Comparison of ENCODE assay signal across 36 mouse cellular contexts in the genomic region with DNA sequence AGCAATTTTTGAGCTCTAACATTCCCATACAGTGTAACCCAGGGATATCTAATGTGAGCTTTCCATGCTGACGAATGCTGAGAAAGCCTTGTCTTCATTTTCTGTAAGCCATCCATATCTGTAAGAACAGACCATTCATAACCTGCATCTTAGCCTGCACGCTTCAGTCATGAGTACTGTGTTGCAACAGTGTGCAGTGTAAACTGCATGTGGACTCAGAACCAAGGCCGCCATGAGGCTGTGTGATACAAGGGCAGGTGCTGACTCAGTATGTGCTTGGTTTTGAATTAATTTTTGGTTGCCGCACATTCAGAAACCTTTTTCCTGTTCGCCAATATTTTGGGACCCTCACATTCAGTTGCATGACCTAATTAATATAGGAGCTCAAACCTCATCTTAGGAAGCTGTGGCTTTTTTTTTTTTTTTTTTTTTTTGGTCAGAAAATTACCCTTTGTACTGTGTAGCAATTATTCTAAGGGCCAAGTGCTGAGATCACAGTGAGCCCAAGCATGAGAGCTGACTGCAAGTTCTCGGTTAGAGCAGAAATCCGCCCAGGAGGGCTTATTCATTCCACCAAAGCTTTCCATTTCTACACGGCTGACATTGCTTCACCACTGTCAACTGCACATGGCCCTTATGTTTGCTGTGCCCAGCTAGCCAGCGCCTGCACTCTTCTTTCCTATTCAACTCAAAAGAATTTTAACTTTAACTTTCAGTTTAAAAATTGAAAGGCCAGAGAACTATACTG. TPM values are rescaled to one million over a fixed set of nuclear protein-coding genes. Genes with fewer than 3 reads are reported as not detected.
A peak's percentile ranks its signal among the peaks of the same experiment; 100 is the strongest.
DNase-seq lines count a peak whose midpoint lies in the region; ATAC-seq and TF ChIP-seq lines count a peak whose summit lies in the region.
"Had no signal": no experiment of that assay in that cellular context is flagged by ENCODE, and none has a peak within 500 bp of the region (broad histone marks: within the 10 kb centered on the region; RNA-seq: fewer than 3 reads in every experiment).

No protein-coding gene starts in this region.

- H3K9ac ChIP-seq in liver, adult 2 months (ENCODE audit: low read depth, low read length) = no peak overlapping the region
- no peak overlapping the region for H3K9ac ChIP-seq in liver, embryonic 12.5 days
- H3K9ac ChIP-seq in intestine, postnatal 0 days (ENCODE audit: low read depth, low read length) = no peak overlapping the region
- H3K9ac ChIP-seq in midbrain, embryonic 11.5 days (ENCODE audit: low read length) = no peak overlapping the region
- H3K9ac ChIP-seq: hindbrain, embryonic 15.5 days; lung, embryonic 14.5 days; midbrain, embryonic 15.5 days; neural tube, embryonic 15.5 days had no signal

- no peaks in the 10 kb centered on the region for H3K9me3 ChIP-seq in liver, embryonic 12.5 days (replicated peaks)
- H3K9me3 ChIP-seq in intestine, postnatal 0 days (ENCODE audit: control insufficient read depth) = no peaks in the 10 kb centered on the region
- no peaks in the 10 kb centered on the region for H3K9me3 ChIP-seq in midbrain, embryonic 11.5 days (ENCODE audit: control insufficient read depth, low read length)
- H3K9me3 ChIP-seq: hindbrain, embryonic 10.5 days; hindbrain, embryonic 15.5 days; midbrain, embryonic 15.5 days; neural tube, embryonic 15.5 days had no signal

- WGBS in liver, adult 2 months = 38% methylated on average over 9 of the region's 9 CpGs
- WGBS in liver, embryonic 12.5 days (ENCODE audit: insufficient replicate concordance) = 83% methylated on average over 9 of the region's 9 CpGs
- 75% methylated on average over 9 of the region's 9 CpGs for WGBS in intestine, postnatal 0 days
- 91% methylated on average over 9 of the region's 9 CpGs for WGBS in midbrain, embryonic 11.5 days

- peaks cover 16% of the 10 kb centered on the region for H3K4me1 ChIP-seq in liver, adult 2 months (ENCODE audit: control insufficient read depth, insufficient read depth, low read length)
- no peaks in the 10 kb centered on the region for H3K4me1 ChIP-seq in liver, embryonic 12.5 days
- 0 out of 2 replicates have a peak, but pooled peaks cover 4% of the 10 kb centered on the region for H3K4me1 ChIP-seq in intestine, postnatal 0 days (replicated peaks; ENCODE audit: control insufficient read depth, insufficient read depth, low read length)
- H3K4me1 ChIP-seq in midbrain, embryonic 11.5 days (ENCODE audit: control insufficient read depth, insufficient read depth, low read length) = no peaks in the 10 kb centered on the region
- H3K4me1 ChIP-seq: hindbrain, embryonic 10.5 days; hindbrain, embryonic 15.5 days; midbrain, embryonic 15.5 days; neural tube, embryonic 15.5 days had no signal

- H3K36me3 ChIP-seq in liver, adult 2 months (ENCODE audit: control insufficient read depth, insufficient read depth, low read length) = peaks cover 9% of the 10 kb centered on the region
- H3K36me3 ChIP-seq in liver, embryonic 12.5 days = 0 out of 2 replicates have a peak, but pooled peaks cover 8% of the 10 kb centered on the region
- H3K36me3 ChIP-seq in intestine, postnatal 0 days (ENCODE audit: control insufficient read depth, insufficient read depth) = no peaks in the 10 kb centered on the region
- H3K36me3 ChIP-seq in midbrain, embryonic 11.5 days (ENCODE audit: control insufficient read depth, insufficient read depth, low read length) = no peaks in the 10 kb centered on the region
- H3K36me3 ChIP-seq: midbrain, embryonic 15.5 days had no signal

- no peaks in the 10 kb centered on the region; the same call in 1 of the 2 replicates for H3K79me2 ChIP-seq in liver, adult 2 months (ENCODE audit: control insufficient read depth, insufficient read depth, low read length)

- ATAC-seq in cerebellum, adult (ENCODE audit: insufficient number of reproducible peaks, low FRiP score, low TSS enrichment) = no peak
- ATAC-seq in liver, embryonic 12.5 days = no peak
- peak; percentile 89 for ATAC-seq in intestine, postnatal 0 days
- ATAC-seq in midbrain, embryonic 11.5 days (ENCODE audit: low FRiP score) = no peak
- ATAC-seq: forebrain, embryonic 16.5 days; inflammation-experienced regulatory T-cells, adult 6 months; midbrain, embryonic 15.5 days had no signal

- peak; percentile 24 for DNase-seq in cerebellum, postnatal 25 days
- peak; percentile 93 for DNase-seq in liver, adult 2 months (ENCODE audit: extremely low read depth, low read depth, low spot score)
- DNase-seq in midbrain, embryonic 11.5 days (ENCODE audit: low spot score, missing footprints) = no peak
- DNase-seq: B cell, adult 2 months; gastrocnemius, postnatal 10 days; heart, postnatal 14 days; layer of hippocampus, postnatal 36 days; left cerebral cortex, postnatal 4 days; lung, embryonic 14.5 days; lung, postnatal 14 days; retina, postnatal 1 day; right cerebral cortex, postnatal 14 days had no signal

- no peak overlapping the region for H3K4me2 ChIP-seq in liver, embryonic 12.5 days
- no peak overlapping the region for H3K4me2 ChIP-seq in intestine, postnatal 0 days (replicated peaks; ENCODE audit: low read depth)
- H3K4me2 ChIP-seq in midbrain, embryonic 11.5 days = no peak overlapping the region
- H3K4me2 ChIP-seq: hindbrain, embryonic 15.5 days; lung, embryonic 14.5 days; midbrain, embryonic 15.5 days; neural tube, embryonic 15.5 days had no signal

- no peak overlapping the region for H3K4me3 ChIP-seq in liver, adult 2 months (ENCODE audit: insufficient read depth, low read depth, low read length)
- no peak overlapping the region for H3K4me3 ChIP-seq in liver, embryonic 12.5 days
- H3K4me3 ChIP-seq in intestine, postnatal 0 days (ENCODE audit: low read depth, low read length) = no peak overlapping the region
- no peak overlapping the region for H3K4me3 ChIP-seq in midbrain, embryonic 11.5 days (ENCODE audit: low read depth, low read length)
- H3K4me3 ChIP-seq: erythroblast, embryonic 14.5 days; hindbrain, embryonic 10.5 days; hindbrain, embryonic 15.5 days; midbrain, embryonic 15.5 days; neural tube, embryonic 15.5 days had no signal

- H3K27me3 ChIP-seq in liver, adult 2 months (ENCODE audit: control insufficient read depth, insufficient read depth, low read length) = no peaks in the 10 kb centered on the region
- H3K27me3 ChIP-seq in liver, embryonic 12.5 days (replicated peaks) = no peaks in the 10 kb centered on the region
- no peaks in the 10 kb centered on the region for H3K27me3 ChIP-seq in intestine, postnatal 0 days (replicated peaks; ENCODE audit: control insufficient read depth, insufficient read depth, low read length)
- no peaks in the 10 kb centered on the region for H3K27me3 ChIP-seq in midbrain, embryonic 11.5 days (ENCODE audit: control insufficient read depth, insufficient read depth, low read length)
- H3K27me3 ChIP-seq: hindbrain, embryonic 15.5 days; midbrain, embryonic 15.5 days; neural tube, embryonic 15.5 days had no signal

- TF ChIP-seq CTCF in liver, adult 2 months (IDR thresholded peaks at IDR 0.05; ENCODE audit: low read depth, low read length) = no peak
- no peak for TF ChIP-seq CTCF in intestine, postnatal 0 days (IDR thresholded peaks at IDR 0.05; ENCODE audit: low read depth)

- TF ChIP-seq POLR2A in liver, adult 2 months (IDR thresholded peaks at IDR 0.05; ENCODE audit: extremely low read depth, insufficient read depth, low read length) = no peak

- peak overlapping the region; percentile 64 for H3K27ac ChIP-seq in liver, adult 2 months (replicated peaks; ENCODE audit: insufficient read depth, low read depth, low read length)
- no peak overlapping the region for H3K27ac ChIP-seq in liver, embryonic 12.5 days
- no peak overlapping the region for H3K27ac ChIP-seq in intestine, postnatal 0 days (ENCODE audit: low read depth, low read length)
- H3K27ac ChIP-seq in midbrain, embryonic 11.5 days (ENCODE audit: low read depth, low read length) = no peak overlapping the region
- H3K27ac ChIP-seq: hindbrain, embryonic 10.5 days; hindbrain, embryonic 15.5 days; midbrain, embryonic 15.5 days; neural tube, embryonic 15.5 days had no signal

RNA-seq across cellular contexts. Expression of gene Gm26741, which starts 2.5 kb away (rescaled TPM):
- not detected in 2 replicates for total RNA-seq in liver, adult 2 months (2014; rRNA removed)
- polyA plus RNA-seq in liver, adult 2 months (2012; rRNA removed) = not detected in 2 replicates
- polyA plus RNA-seq in liver, embryonic 12.5 days (2016; fragmentation: Nextera tagmentation; extraction: Ambion mirVana) = not detected in 2 replicates
- polyA plus RNA-seq in intestine, postnatal 0 days (2015; fragmentation: Nextera tagmentation; extraction: Ambion mirVana) = not detected in 2 replicates
- polyA plus RNA-seq in midbrain, embryonic 11.5 days (2014; fragmentation: Nextera tagmentation; extraction: Ambion mirVana) = not detected in 2 replicates
- total RNA-seq: adrenal gland, postnatal 4 days; common myeloid progenitor, adult 5-6 weeks; gastrocnemius, postnatal 10 days; heart, adult 8-10 months; heart, postnatal 14 days; layer of hippocampus, postnatal 36 days; left cerebral cortex, postnatal 4 days had no signal
- polyA plus RNA-seq: embryonic facial prominence, embryonic 14.5 days; erythroblast, embryonic 14.5 days; forebrain, embryonic 11.5 days; forebrain, embryonic 16.5 days; gonadal fat pad, adult 2 months; heart, embryonic 14.5 days; hindbrain, embryonic 10.5 days; hindbrain, embryonic 15.5 days; inflammation-experienced regulatory T-cells, adult 6 months; kidney, embryonic 16.5 days; large intestine, adult 2 months; limb, embryonic 14.5 days; lung, embryonic 14.5 days; midbrain, embryonic 15.5 days; neural tube, embryonic 15.5 days; small intestine, adult 2 months; stomach, embryonic 14.5 days; testis, adult 2 months; thymus, postnatal 0 days had no signal

RNA-seq across cellular contexts. Expression of gene Gopc, which starts 20.9 kb away (rescaled TPM):
- 14.9 and 16.5 TPM in 2 replicates for total RNA-seq in liver, adult 2 months (2014; rRNA removed)
- polyA plus RNA-seq in liver, adult 2 months (2012; rRNA removed) = 3.7 and 4.8 TPM in 2 replicates
- polyA plus RNA-seq in liver, embryonic 12.5 days (2016; fragmentation: Nextera tagmentation; extraction: Ambion mirVana) = 9.9 and 10.5 TPM in 2 replicates
- 10.3 and 10.4 TPM in 2 replicates for polyA plus RNA-seq in intestine, postnatal 0 days (2015; fragmentation: Nextera tagmentation; extraction: Ambion mirVana)
- polyA plus RNA-seq in midbrain, embryonic 11.5 days (2014; fragmentation: Nextera tagmentation; extraction: Ambion mirVana) = 15.7 and 15.9 TPM in 2 replicates

RNA-seq across cellular contexts. Expression of gene Nepn, which starts 27.7 kb away (rescaled TPM):
- total RNA-seq in liver, adult 2 months (2014; rRNA removed) = not detected in 2 replicates
- not detected in 2 replicates for polyA plus RNA-seq in liver, adult 2 months (2012; rRNA removed)
- polyA plus RNA-seq in liver, embryonic 12.5 days (2016; fragmentation: Nextera tagmentation; extraction: Ambion mirVana) = 0.32 and 1.2 TPM in 2 replicates
- polyA plus RNA-seq in intestine, postnatal 0 days (2015; fragmentation: Nextera tagmentation; extraction: Ambion mirVana) = 0.18 and 0.80 TPM in 2 replicates
- polyA plus RNA-seq in midbrain, embryonic 11.5 days (2014; fragmentation: Nextera tagmentation; extraction: Ambion mirVana) = not detected in 2 replicates
- total RNA-seq: common myeloid progenitor, adult 5-6 weeks; gastrocnemius, postnatal 10 days; layer of hippocampus, postnatal 36 days; left cerebral cortex, postnatal 4 days had no signal
- polyA plus RNA-seq: embryonic facial prominence, embryonic 14.5 days; erythroblast, embryonic 14.5 days; forebrain, embryonic 11.5 days; forebrain, embryonic 16.5 days; heart, embryonic 14.5 days; hindbrain, embryonic 10.5 days; hindbrain, embryonic 15.5 days; inflammation-experienced regulatory T-cells, adult 6 months; large intestine, adult 2 months; lung, embryonic 14.5 days; midbrain, embryonic 15.5 days; small intestine, adult 2 months; testis, adult 2 months had no signal

RNA-seq across cellular contexts. Expression of gene Nus1, which starts 56.3 kb away (rescaled TPM):
- 13.6 and 13.7 TPM in 2 replicates for total RNA-seq in liver, adult 2 months (2014; rRNA removed)
- polyA plus RNA-seq in liver, adult 2 months (2012; rRNA removed) = 9.7 and 11.6 TPM in 2 replicates
- polyA plus RNA-seq in liver, embryonic 12.5 days (2016; fragmentation: Nextera tagmentation; extraction: Ambion mirVana) = 10.5 and 12.0 TPM in 2 replicates
- 24.7 and 26.4 TPM in 2 replicates for polyA plus RNA-seq in intestine, postnatal 0 days (2015; fragmentation: Nextera tagmentation; extraction: Ambion mirVana)
- polyA plus RNA-seq in midbrain, embryonic 11.5 days (2014; fragmentation: Nextera tagmentation; extraction: Ambion mirVana) = 16.4 and 16.6 TPM in 2 replicates
